Mouse (Mus musculus): ENCODE results near the gene Wnk3.
"Not testable (repeated sequence)": the region's sequence is repeated elsewhere in the genome, so short reads cannot be mapped to it uniquely, and the experiment has no call there.

The Wnk3 gene

GRCm38 (mm10) chrX:151197778-151198177 is at the start of gene Wnk3:
Gene Wnk3 (plus strand): TSS chrX:151198078.
- no peak for DNase-seq (ENCODE audit: low spot score)

GRCm38 (mm10) chrX:151158414-151158813 is 39.5 kb upstream of the Wnk3 start:
- peak; percentile 3 for DNase-seq (ENCODE audit: low spot score)

- no peak for DNase-seq (ENCODE audit: low spot score)
These were observed 29.3 kb upstream of the Wnk3 start for GRCm38 (mm10) chrX:151168438-151169131.

GRCm38 (mm10) chrX:151169261-151169961 is 28.5 kb upstream of the Wnk3 start:
- DNase-seq (ENCODE audit: low spot score): no peak

GRCm38 (mm10) chrX:151173134-151173533 is 24.7 kb upstream of the Wnk3 start:
- not testable (repeated sequence) for DNase-seq (ENCODE audit: low spot score)

GRCm38 (mm10) chrX:151298329-151298728 is 100.5 kb downstream of the Wnk3 start:
- DNase-seq (ENCODE audit: low spot score): no peak

GRCm38 (mm10) chrX:151313732-151314131 is 115.9 kb downstream of the Wnk3 start:
- peak; percentile 4 for DNase-seq (ENCODE audit: low spot score)

GRCm38 (mm10) chrX:151333615-151334014 is 135.7 kb downstream of the Wnk3 start:
- no peak for DNase-seq (ENCODE audit: low spot score)

- DNase-seq (ENCODE audit: low spot score): no peak
These were observed 139.9 kb downstream of the Wnk3 start for GRCm38 (mm10) chrX:151337804-151338203.

- DNase-seq (ENCODE audit: low spot score): peak; percentile 67
These were observed 146.1 kb downstream of the Wnk3 start, which contains the start of gene Fam120c for GRCm38 (mm10) chrX:151343761-151344500. Gene Fam120c (plus strand): TSS chrX:151344175.

GRCm38 (mm10) chrX:151344501-151344984 is 146.7 kb downstream of the Wnk3 start:
- peak; percentile 16 for DNase-seq (ENCODE audit: low spot score)

GRCm38 (mm10) chrX:151345333-151346125 is 147.7 kb downstream of the Wnk3 start:
- no peak for DNase-seq (ENCODE audit: low spot score)

GRCm38 (mm10) chrX:151347278-151347677 is 149.4 kb downstream of the Wnk3 start:
- no peak for DNase-seq (ENCODE audit: low spot score)

- DNase-seq (ENCODE audit: low spot score): no peak
These were observed 151.4 kb downstream of the Wnk3 start for GRCm38 (mm10) chrX:151349322-151349721.

Measured in c-Kit-positive CD71-positive TER-119-positive erythroid progenitor cells, embryonic 14.5 days (primary cell).